In genomic region chr3:146352187-146352586, GRCm38 (mm10) we compare ENCODE assay signal across 8 mouse cellular contexts. TPM values are rescaled to one million over a fixed set of nuclear protein-coding genes. Genes with fewer than 3 reads are reported as not detected.
A peak's percentile ranks its signal among the peaks of the same experiment; 100 is the strongest.
DNase-seq lines count a peak whose midpoint lies in the region; ATAC-seq lines count a peak whose summit lies in the region.

No protein-coding gene starts in this region.

- no peak overlapping the region for H3K9ac ChIP-seq in forebrain, embryonic 11.5 days (ENCODE audit: low read length)

- H3K27me3 ChIP-seq in heart, embryonic 10.5 days (ENCODE audit: insufficient read depth, poor library complexity, severe bottlenecking): no peaks in the 10 kb centered on the region
- no peaks in the 10 kb centered on the region; the same call in 1 of the 2 replicates for H3K27me3 ChIP-seq in forebrain, embryonic 11.5 days (ENCODE audit: control insufficient read depth, insufficient read depth, low read length)
- H3K27me3 ChIP-seq in limb, embryonic 10.5 days (ENCODE audit: low read depth, poor library complexity, severe bottlenecking): no peaks in the 10 kb centered on the region

- H3K9me3 ChIP-seq in heart, embryonic 10.5 days: no peaks in the 10 kb centered on the region
- no peaks in the 10 kb centered on the region for H3K9me3 ChIP-seq in forebrain, embryonic 11.5 days (ENCODE audit: control insufficient read depth, low read length)
- no peaks in the 10 kb centered on the region for H3K9me3 ChIP-seq in limb, embryonic 10.5 days (replicated peaks)

- H3K4me3 ChIP-seq in heart, embryonic 10.5 days: no peak overlapping the region
- no peak overlapping the region for H3K4me3 ChIP-seq in forebrain, embryonic 11.5 days (ENCODE audit: low read depth, low read length)
- no peak overlapping the region for H3K4me3 ChIP-seq in limb, embryonic 10.5 days

- H3K27ac ChIP-seq in heart, embryonic 10.5 days: no peak overlapping the region
- H3K27ac ChIP-seq in forebrain, embryonic 11.5 days (ENCODE audit: low read depth, low read length): no peak overlapping the region
- H3K27ac ChIP-seq in limb, embryonic 10.5 days: no peak overlapping the region

- no peak overlapping the region for H3K4me2 ChIP-seq in forebrain, embryonic 11.5 days (ENCODE audit: low read depth, low read length, severe bottlenecking)

- H3K4me1 ChIP-seq in heart, embryonic 10.5 days: no peaks in the 10 kb centered on the region
- no peaks in the 10 kb centered on the region for H3K4me1 ChIP-seq in forebrain, embryonic 11.5 days (replicated peaks; ENCODE audit: control insufficient read depth, insufficient read depth, low read length)
- no peaks in the 10 kb centered on the region for H3K4me1 ChIP-seq in limb, embryonic 10.5 days

- peak; percentile 94 for ATAC-seq in CD4-positive, CD25-positive, alpha-beta regulatory T cell, adult 4 months
- ATAC-seq in forebrain, embryonic 11.5 days (replicated peaks; ENCODE audit: low FRiP score): no peak

- no peaks in the 10 kb centered on the region for H3K36me3 ChIP-seq in heart, embryonic 10.5 days
- H3K36me3 ChIP-seq in forebrain, embryonic 11.5 days (ENCODE audit: control insufficient read depth, insufficient read depth, low read length): no peaks in the 10 kb centered on the region
- H3K36me3 ChIP-seq in limb, embryonic 10.5 days: no peaks in the 10 kb centered on the region

- peak; percentile 25 to 45 for DNase-seq in heart, adult 18-20 months
- no peak for DNase-seq in heart, embryonic 10.5 days (ENCODE audit: low spot score)
- DNase-seq in c-Kit-positive CD71-positive TER-119-positive erythroid progenitor cells, embryonic 14.5 days (ENCODE audit: low spot score): peak; percentile 29
- DNase-seq in monocyte, adult 2 months (ENCODE audit: low read depth in 1 of 2, low spot score in 2 of 2): peak; percentile 43 to 73
- DNase-seq in forebrain, embryonic 11.5 days (ENCODE audit: low spot score): no peak
- DNase-seq in limb, embryonic 10.5 days (ENCODE audit: low spot score): no peak
- DNase-seq in frontal cortex, postnatal 10 days (ENCODE audit: low spot score in 2 of 2): no peak

- 82% methylated on average over 4 of the region's 4 CpGs for WGBS in heart, embryonic 10.5 days
- 80% methylated on average over 4 of the region's 4 CpGs for WGBS in forebrain, embryonic 11.5 days
- 89% methylated on average over 4 of the region's 4 CpGs for WGBS in limb, embryonic 10.5 days

RNA-seq across cellular contexts. Expression of gene Ssx2ip, which starts 52.3 kb away (rescaled TPM):
- total RNA-seq in heart, adult 18-20 months (2021): 10 to 100 TPM; 13.0 to 15.1 TPM
- 29.8 and 35.8 TPM in 2 replicates for polyA plus RNA-seq in heart, embryonic 10.5 days (2016; fragmentation: Nextera tagmentation; extraction: Ambion mirVana)
- 1 to 10 TPM in 1 of 2 experiments, under 1 TPM in 1; 0.62 to 1.1 TPM for polyA plus RNA-seq in CD4-positive, CD25-positive, alpha-beta regulatory T cell, adult 4 months (2017; shearing (Covaris generic))
- polyA plus RNA-seq in forebrain, embryonic 11.5 days (2014; fragmentation: Nextera tagmentation; extraction: Ambion mirVana): 41.6 TPM in 2 replicates
- 20.1 and 23.0 TPM in 2 replicates for polyA plus RNA-seq in limb, embryonic 10.5 days (2016; fragmentation: Nextera tagmentation; extraction: Ambion mirVana)

Comparison
In these comparisons a context has a peak if more than half of its experiments do, and no peak if none do; other contexts are left out.
1. DNase-seq: peak in heart, adult 18-20 months (2 of 2), c-Kit-positive CD71-positive TER-119-positive erythroid progenitor cells, embryonic 14.5 days (single experiment) and monocyte, adult 2 months (2 of 2); none in heart, embryonic 10.5 days (single experiment), forebrain, embryonic 11.5 days (single experiment), limb, embryonic 10.5 days (single experiment) and frontal cortex, postnatal 10 days (0 of 2).
2. RNA of gene Ssx2ip, which starts 52.3 kb away (polyA plus RNA-seq): 41.6 TPM in forebrain, embryonic 11.5 days, 29.8 to 35.8 TPM in heart, embryonic 10.5 days and 20.1 to 23.0 TPM in limb, embryonic 10.5 days; 0.62 to 1.1 TPM in CD4-positive, CD25-positive, alpha-beta regulatory T cell, adult 4 months; every median in the first group is over 10 times any median in the second.